Comparison of ENCODE assay signal across 8 mouse cellular contexts in genomic region chr17:12205015-12205693, GRCm38 (mm10).
DNase-seq lines count a peak whose midpoint lies in the region; ATAC-seq lines count a peak whose summit lies in the region.
"Had no signal": no experiment of that assay in that cellular context is flagged by ENCODE, and none has a peak within 500 bp of the region (broad histone marks: within the 10 kb centered on the region; RNA-seq: fewer than 3 reads in every experiment).

No protein-coding gene starts in this region.

- no peak overlapping the region for H3K4me3 ChIP-seq in midbrain, embryonic 10.5 days
- H3K4me3 ChIP-seq in midbrain, embryonic 14.5 days (replicated peaks; ENCODE audit: low read depth, low read length) = no peak overlapping the region
- H3K4me3 ChIP-seq in embryonic facial prominence, embryonic 10.5 days = no peak overlapping the region
- H3K4me3 ChIP-seq in intestine, embryonic 16.5 days (ENCODE audit: low read length) = no peak overlapping the region
- H3K4me3 ChIP-seq in stomach, embryonic 15.5 days (replicated peaks) = no peak overlapping the region

- H3K4me1 ChIP-seq in midbrain, embryonic 10.5 days = peaks cover 29% of the 10 kb centered on the region
- H3K4me1 ChIP-seq in midbrain, embryonic 14.5 days (ENCODE audit: control insufficient read depth, insufficient read depth, low read length) = peaks cover 23% of the 10 kb centered on the region
- H3K4me1 ChIP-seq in embryonic facial prominence, embryonic 10.5 days = peaks cover 63% of the 10 kb centered on the region
- peaks cover 50% of the 10 kb centered on the region for H3K4me1 ChIP-seq in intestine, embryonic 16.5 days (ENCODE audit: control insufficient read depth, insufficient read depth, low read length)
- H3K4me1 ChIP-seq in stomach, embryonic 15.5 days = peaks cover 37% of the 10 kb centered on the region

- no peak overlapping the region for H3K9ac ChIP-seq in midbrain, embryonic 14.5 days (replicated peaks; ENCODE audit: low read length)
- H3K9ac ChIP-seq in intestine, embryonic 16.5 days (ENCODE audit: low read depth, low read length) = 0 out of 2 replicates have a peak overlapping the region, but pooled peaks have one; percentile 19
- no peak overlapping the region for H3K9ac ChIP-seq in stomach, embryonic 15.5 days

- no peak for ATAC-seq in midbrain, embryonic 14.5 days (ENCODE audit: low FRiP score, low TSS enrichment)
- peak; percentile 71 for ATAC-seq in intestine, embryonic 16.5 days
- peak; percentile 85 for ATAC-seq in stomach, embryonic 15.5 days (ENCODE audit: insufficient read depth, low FRiP score, low read depth)
- ATAC-seq in CD4-positive, CD25-positive, alpha-beta regulatory T cell, adult 4 months = no peak

- 79% methylated on average over 10 of the region's 10 CpGs for WGBS in midbrain, embryonic 10.5 days
- 74% methylated on average over 10 of the region's 10 CpGs for WGBS in midbrain, embryonic 14.5 days
- 60% methylated on average over 10 of the region's 10 CpGs for WGBS in embryonic facial prominence, embryonic 10.5 days
- 29% methylated on average over 10 of the region's 10 CpGs for WGBS in intestine, embryonic 16.5 days
- WGBS in stomach, embryonic 15.5 days = 30% methylated on average over 10 of the region's 10 CpGs

- 0 out of 2 replicates have a peak, but pooled peaks cover 10% of the 10 kb centered on the region for H3K36me3 ChIP-seq in midbrain, embryonic 10.5 days
- H3K36me3 ChIP-seq in midbrain, embryonic 14.5 days (ENCODE audit: control insufficient read depth, insufficient read depth, low read length) = no peaks in the 10 kb centered on the region
- peaks cover 16% of the 10 kb centered on the region for H3K36me3 ChIP-seq in embryonic facial prominence, embryonic 10.5 days (replicated peaks)
- no peaks in the 10 kb centered on the region for H3K36me3 ChIP-seq in intestine, embryonic 16.5 days (ENCODE audit: control insufficient read depth, insufficient read depth, low read length)
- no peaks in the 10 kb centered on the region for H3K36me3 ChIP-seq in stomach, embryonic 15.5 days

- 0 out of 2 replicates have a peak overlapping the region, but pooled peaks have one; percentile 61 for H3K27ac ChIP-seq in midbrain, embryonic 10.5 days (replicated peaks)
- no peak overlapping the region for H3K27ac ChIP-seq in midbrain, embryonic 14.5 days (replicated peaks; ENCODE audit: low read depth, low read length)
- peak overlapping the region; percentile 71 for H3K27ac ChIP-seq in embryonic facial prominence, embryonic 10.5 days (replicated peaks)
- peak overlapping the region; percentile 51 for H3K27ac ChIP-seq in intestine, embryonic 16.5 days (ENCODE audit: low read length)
- H3K27ac ChIP-seq in stomach, embryonic 15.5 days = peak overlapping the region; percentile 82

- DNase-seq in midbrain, embryonic 10.5 days (ENCODE audit: low spot score) = no peak
- no peak for DNase-seq in midbrain, embryonic 14.5 days
- no peak for DNase-seq in embryonic facial prominence, embryonic 10.5 days (ENCODE audit: low spot score)
- DNase-seq in urinary bladder, postnatal 14 days (ENCODE audit: low spot score) = no peak
- DNase-seq: lung, postnatal 10 days had no signal

- H3K9me3 ChIP-seq in midbrain, embryonic 10.5 days (replicated peaks) = no peaks in the 10 kb centered on the region
- no peaks in the 10 kb centered on the region for H3K9me3 ChIP-seq in midbrain, embryonic 14.5 days (ENCODE audit: control insufficient read depth, low read length)
- H3K9me3 ChIP-seq in embryonic facial prominence, embryonic 10.5 days = no peaks in the 10 kb centered on the region
- no peaks in the 10 kb centered on the region for H3K9me3 ChIP-seq in intestine, embryonic 16.5 days (ENCODE audit: control insufficient read depth, low read length)
- no peaks in the 10 kb centered on the region for H3K9me3 ChIP-seq in stomach, embryonic 15.5 days

- H3K4me2 ChIP-seq in midbrain, embryonic 14.5 days (ENCODE audit: low read length) = no peak overlapping the region
- 0 out of 2 replicates have a peak overlapping the region, but pooled peaks have one; percentile 7 for H3K4me2 ChIP-seq in intestine, embryonic 16.5 days (ENCODE audit: low read depth, low read length)
- H3K4me2 ChIP-seq in stomach, embryonic 15.5 days = no peak overlapping the region

- H3K27me3 ChIP-seq in midbrain, embryonic 10.5 days (ENCODE audit: low read depth, poor library complexity, severe bottlenecking) = no peaks in the 10 kb centered on the region
- H3K27me3 ChIP-seq in midbrain, embryonic 14.5 days (ENCODE audit: control insufficient read depth, insufficient read depth, low read length) = no peaks in the 10 kb centered on the region
- no peaks in the 10 kb centered on the region for H3K27me3 ChIP-seq in embryonic facial prominence, embryonic 10.5 days (replicated peaks; ENCODE audit: low read depth, poor library complexity, severe bottlenecking)
- no peaks in the 10 kb centered on the region for H3K27me3 ChIP-seq in intestine, embryonic 16.5 days (replicated peaks; ENCODE audit: control insufficient read depth, insufficient read depth, low read length)
- no peaks in the 10 kb centered on the region for H3K27me3 ChIP-seq in stomach, embryonic 15.5 days (replicated peaks)

Comparison
In these comparisons a context has a peak if more than half of its experiments do, and no peak if none do; other contexts are left out.
1. ATAC-seq: peak in intestine, embryonic 16.5 days (single experiment) and stomach, embryonic 15.5 days (single experiment); none in midbrain, embryonic 14.5 days (single experiment) and CD4-positive, CD25-positive, alpha-beta regulatory T cell, adult 4 months (single experiment).